Mouse (Mus musculus): Measurements from ENCODE around the gene Mfsd13b. TPM values are rescaled to one million over a fixed set of nuclear protein-coding genes. Genes with fewer than 3 reads are reported as not detected.
"Not testable (repeated sequence)": the region's sequence is repeated elsewhere in the genome, so short reads cannot be mapped to it uniquely, and the experiment has no call there.

Gene Mfsd13b
- polyA plus RNA-seq, 1 experiment from 2014 or later = not detected

GRCm38 (mm10) chr7:120960601-120961000, 21.7 kb upstream of the Mfsd13b start:
- Histone ChIP-seq H3K9ac (no peak overlapping the region), H3K4me1 (no peaks in the 10 kb centered on the region), H3K27me3 (no peaks in the 10 kb centered on the region), H3K4me3 (replicated peaks) (no peak overlapping the region), H3K27ac (no peak overlapping the region), H3K9me3 (replicated peaks) (no peaks in the 10 kb centered on the region), H3K4me2 (no peak overlapping the region), H3K36me3 (peaks cover 39% of the 10 kb centered on the region)
- WGBS = 84% methylated on average over 6 of the region's 6 CpGs
- ATAC-seq (replicated peaks; ENCODE audit: low FRiP score) = no peak

- Histone ChIP-seq H3K9ac (no peak overlapping the region), H3K4me1 (no peaks in the 10 kb centered on the region), H3K27me3 (no peaks in the 10 kb centered on the region), H3K9me3 (replicated peaks) (no peaks in the 10 kb centered on the region), H3K4me3 (replicated peaks) (no peak overlapping the region), H3K4me2 (no peak overlapping the region), H3K27ac (no peak overlapping the region), H3K36me3 (peaks cover 37% of the 10 kb centered on the region)
- WGBS = 56% methylated on average over 3 of the region's 3 CpGs
- ATAC-seq (replicated peaks; ENCODE audit: low FRiP score) = no peak
Measured at GRCm38 (mm10) chr7:120961893-120962292, 20.4 kb upstream of the Mfsd13b start.

- H3K4me1 ChIP-seq = no peaks in the 10 kb centered on the region
- peaks cover 35% of the 10 kb centered on the region for H3K36me3 ChIP-seq
- 70% methylated on average over 5 of the region's 5 CpGs for WGBS
- no peak overlapping the region for H3K4me2 ChIP-seq
- ATAC-seq (replicated peaks; ENCODE audit: low FRiP score) = no peak
- H3K27me3 ChIP-seq = no peaks in the 10 kb centered on the region
- H3K27ac ChIP-seq = no peak overlapping the region
- H3K4me3 ChIP-seq (replicated peaks) = no peak overlapping the region
- H3K9ac ChIP-seq = no peak overlapping the region
- no peaks in the 10 kb centered on the region for H3K9me3 ChIP-seq (replicated peaks)
Measured at GRCm38 (mm10) chr7:120963126-120963525, 19.2 kb upstream of the Mfsd13b start.

GRCm38 (mm10) chr7:120969221-120969620, 13.1 kb upstream of the Mfsd13b start:
- no peak overlapping the region for H3K27ac ChIP-seq
- H3K4me3 ChIP-seq (replicated peaks) = no peak overlapping the region
- no peaks in the 10 kb centered on the region for H3K9me3 ChIP-seq (replicated peaks)
- no peak overlapping the region for H3K9ac ChIP-seq
- peaks cover 5% of the 10 kb centered on the region for H3K4me1 ChIP-seq
- H3K27me3 ChIP-seq = no peaks in the 10 kb centered on the region
- peaks cover 23% of the 10 kb centered on the region for H3K36me3 ChIP-seq
- H3K4me2 ChIP-seq = no peak overlapping the region
- 85% methylated on average over 7 of the region's 7 CpGs for WGBS
- ATAC-seq (replicated peaks; ENCODE audit: low FRiP score) = no peak

- 83% methylated on average over 5 of the region's 5 CpGs for WGBS
- Histone ChIP-seq H3K4me2 (no peak overlapping the region), H3K27me3 (no peaks in the 10 kb centered on the region), H3K4me3 (replicated peaks) (no peak overlapping the region), H3K27ac (no peak overlapping the region), H3K4me1 (peaks cover 11% of the 10 kb centered on the region), H3K9ac (no peak overlapping the region), H3K36me3 (peaks cover 23% of the 10 kb centered on the region), H3K9me3 (replicated peaks) (no peaks in the 10 kb centered on the region)
- no peak for ATAC-seq (replicated peaks; ENCODE audit: low FRiP score)
Measured at GRCm38 (mm10) chr7:120970112-120970511, 12.2 kb upstream of the Mfsd13b start.

GRCm38 (mm10) chr7:120972471-120972870, 9.8 kb upstream of the Mfsd13b start:
- H3K9ac ChIP-seq; H3K4me2 ChIP-seq; H3K27ac ChIP-seq; H3K27me3 ChIP-seq; H3K9me3 ChIP-seq (replicated peaks); ATAC-seq (replicated peaks; ENCODE audit: low FRiP score); H3K4me3 ChIP-seq (replicated peaks): not testable (repeated sequence)
- WGBS = 81% methylated on average over 2 of the region's 2 CpGs
- peaks cover 28% of the 10 kb centered on the region for H3K4me1 ChIP-seq
- peaks cover 19% of the 10 kb centered on the region for H3K36me3 ChIP-seq

GRCm38 (mm10) chr7:120974001-120974400, 8.3 kb upstream of the Mfsd13b start:
- Histone ChIP-seq H3K9me3 (replicated peaks) (no peaks in the 10 kb centered on the region), H3K4me2 (0 out of 2 replicates have a peak overlapping the region, but pooled peaks have one; percentile 1), H3K36me3 (peaks cover 8% of the 10 kb centered on the region; the same call in 1 of the 2 replicates), H3K4me1 (peaks cover 35% of the 10 kb centered on the region), H3K27ac (peak overlapping the region; percentile 43; the same call in 1 of the 2 replicates), H3K4me3 (replicated peaks) (no peak overlapping the region), H3K9ac (no peak overlapping the region), H3K27me3 (no peaks in the 10 kb centered on the region)
- no peak for ATAC-seq (replicated peaks; ENCODE audit: low FRiP score)
- 56% methylated on average over 3 of the region's 3 CpGs for WGBS

GRCm38 (mm10) chr7:120977063-120977462, 5.2 kb upstream of the Mfsd13b start:
- no peak overlapping the region for H3K4me3 ChIP-seq (replicated peaks)
- no peaks in the 10 kb centered on the region for H3K27me3 ChIP-seq
- H3K9me3 ChIP-seq (replicated peaks) = no peaks in the 10 kb centered on the region
- no peaks in the 10 kb centered on the region for H3K36me3 ChIP-seq
- H3K4me2 ChIP-seq = no peak overlapping the region
- ATAC-seq (replicated peaks; ENCODE audit: low FRiP score) = no peak
- WGBS = 47% methylated on average over 7 of the region's 7 CpGs
- H3K9ac ChIP-seq = no peak overlapping the region
- peak overlapping the region; percentile 25 for H3K27ac ChIP-seq
- peaks cover 49% of the 10 kb centered on the region for H3K4me1 ChIP-seq

GRCm38 (mm10) chr7:120980041-120980440, 2.3 kb upstream of the Mfsd13b start:
- Histone ChIP-seq H3K4me3 (replicated peaks) (no peak overlapping the region), H3K36me3 (no peaks in the 10 kb centered on the region), H3K4me2 (no peak overlapping the region), H3K27me3 (0 out of 2 replicates have a peak, but pooled peaks cover 3% of the 10 kb centered on the region), H3K9ac (no peak overlapping the region), H3K27ac (no peak overlapping the region), H3K4me1 (peaks cover 45% of the 10 kb centered on the region), H3K9me3 (replicated peaks) (no peaks in the 10 kb centered on the region)
- 82% methylated on average over 4 of the region's 4 CpGs for WGBS
- ATAC-seq (replicated peaks; ENCODE audit: low FRiP score) = no peak

- peaks cover 38% of the 10 kb centered on the region for H3K4me1 ChIP-seq
- no peaks in the 10 kb centered on the region for H3K36me3 ChIP-seq
- 0 out of 2 replicates have a peak, but pooled peaks cover 5% of the 10 kb centered on the region for H3K27me3 ChIP-seq
- 5% methylated on average over 39 of the region's 39 CpGs for WGBS
- H3K9ac ChIP-seq = peak overlapping the region; percentile 76
- peak overlapping the region; percentile 85; the same call in 1 of the 2 replicates for H3K27ac ChIP-seq
- H3K9me3 ChIP-seq (replicated peaks) = no peaks in the 10 kb centered on the region
- peak overlapping the region; percentile 83 for H3K4me2 ChIP-seq
- H3K4me3 ChIP-seq (replicated peaks) = peak overlapping the region; percentile 95
- peak; percentile 59 for ATAC-seq (replicated peaks; ENCODE audit: low FRiP score)
Measured at GRCm38 (mm10) chr7:120980931-120981924, 1.1 kb upstream of the Mfsd13b start.

GRCm38 (mm10) chr7:120982968-120983367, 659 bp downstream of the Mfsd13b start:
- peak overlapping the region; percentile 78; the same call in 1 of the 2 replicates for H3K27ac ChIP-seq

GRCm38 (mm10) chr7:120991191-120991590, 8.9 kb downstream of the Mfsd13b start:
- no peaks in the 10 kb centered on the region for H3K36me3 ChIP-seq
- no peak overlapping the region for H3K9ac ChIP-seq
- no peak overlapping the region for H3K27ac ChIP-seq
- 0 out of 2 replicates have a peak, but pooled peaks cover 3% of the 10 kb centered on the region for H3K4me1 ChIP-seq
- ATAC-seq (replicated peaks; ENCODE audit: low FRiP score) = no peak
- H3K4me3 ChIP-seq (replicated peaks) = no peak overlapping the region
- 71% methylated on average over 8 of the region's 8 CpGs for WGBS
- 0 out of 2 replicates have a peak, but pooled peaks cover 2% of the 10 kb centered on the region for H3K9me3 ChIP-seq (replicated peaks)
- 0 out of 2 replicates have a peak, but pooled peaks cover 1% of the 10 kb centered on the region for H3K27me3 ChIP-seq
- no peak overlapping the region for H3K4me2 ChIP-seq

More at GRCm38 (mm10) chr7:120982968-120983367, 659 bp downstream of the Mfsd13b start:
- Histone ChIP-seq H3K4me2 (peak overlapping the region; percentile 83), H3K4me1 (peaks cover 25% of the 10 kb centered on the region), H3K36me3 (no peaks in the 10 kb centered on the region), H3K9ac (peak overlapping the region; percentile 64), H3K27me3 (0 out of 2 replicates have a peak, but pooled peaks cover 6% of the 10 kb centered on the region), H3K4me3 (replicated peaks) (peak overlapping the region; percentile 95), H3K9me3 (replicated peaks) (no peaks in the 10 kb centered on the region)
- WGBS = 4% methylated on average over 7 of the region's 7 CpGs
- no peak for ATAC-seq (replicated peaks; ENCODE audit: low FRiP score)

Data from kidney, embryonic 15.5 days (tissue).